In genomic region chr5:43355026-43355580, GRCm38 (mm10) we compare ENCODE assay signal across 8 mouse cellular contexts.
A peak's percentile ranks its signal among the peaks of the same experiment; 100 is the strongest.
DNase-seq lines count a peak whose midpoint lies in the region; ATAC-seq lines count a peak whose summit lies in the region.

No protein-coding gene starts in this region.

- 1% methylated on average over 12 of the region's 12 CpGs for WGBS in hindbrain, embryonic 12.5 days

- peak overlapping the region; percentile 41; the same call in 1 of the 2 replicates for H3K9ac ChIP-seq in hindbrain, embryonic 12.5 days

- H3K9me3 ChIP-seq in hindbrain, embryonic 12.5 days (replicated peaks): no peaks in the 10 kb centered on the region

- H3K27me3 ChIP-seq in hindbrain, embryonic 12.5 days: no peaks in the 10 kb centered on the region

- peak overlapping the region; percentile 53 for H3K4me2 ChIP-seq in hindbrain, embryonic 12.5 days (replicated peaks)

- peak; percentile 94 for ATAC-seq in hindbrain, embryonic 12.5 days (ENCODE audit: low FRiP score)

- H3K4me1 ChIP-seq in hindbrain, embryonic 12.5 days: peaks cover 24% of the 10 kb centered on the region

- peak; percentile 99 for DNase-seq in Muller cell, postnatal 12 days (ENCODE audit: inconsistent ontology term)
- peak; percentile 88 to 90 for DNase-seq in cerebellum, postnatal 10 days
- peak; percentile 66 to 69 for DNase-seq in frontal cortex, postnatal 10 days (ENCODE audit: low spot score in 2 of 2)
- peak; percentile 58 to 74 for DNase-seq in layer of hippocampus, postnatal 14 days (ENCODE audit: low spot score in 2 of 2)
- DNase-seq in lung, postnatal 10 days: peak; percentile 89
- DNase-seq in ovary, postnatal 14 days (ENCODE audit: low spot score): peak; percentile 61
- DNase-seq in thymus, postnatal 14 days: peak; percentile 91

- peak overlapping the region; percentile 75 for H3K27ac ChIP-seq in hindbrain, embryonic 12.5 days

- peak overlapping the region; percentile 31 for H3K4me3 ChIP-seq in hindbrain, embryonic 12.5 days

- no peaks in the 10 kb centered on the region for H3K36me3 ChIP-seq in hindbrain, embryonic 12.5 days

Comparison
In these comparisons a context has a peak if more than half of its experiments do, and no peak if none do; other contexts are left out.
1. Peak in every context shown above with its lines: DNase-seq, ATAC-seq, H3K4me3 ChIP-seq and H3K27ac ChIP-seq.